Mouse (Mus musculus): ENCODE measurements around the gene Pdcd1.

- TF ChIP-seq USF1 (IDR thresholded peaks at IDR 0.05; ENCODE audit: low read depth) (no peak), POLR2A (IDR thresholded peaks at IDR 0.05; ENCODE audit: insufficient read length, low read depth) (no peak), SRF (IDR thresholded peaks at IDR 0.05; ENCODE audit: control insufficient read depth, insufficient read length, low read depth) (no peak), MAX (IDR thresholded peaks at IDR 0.05; ENCODE audit: low read depth) (no peak), CEBPB (IDR thresholded peaks at IDR 0.05; ENCODE audit: insufficient read depth, poor library complexity, severe bottlenecking) (no peak), MYOD1 (IDR thresholded peaks at IDR 0.05; ENCODE audit: control insufficient read depth in 1 of 3, insufficient read length in 2 of 3, low read depth in 2 of 3) (no peak), MYOG (IDR thresholded peaks at IDR 0.05; ENCODE audit: control insufficient read depth in 1 of 3, insufficient read depth in 1 of 3, insufficient read length in 2 of 3, low read depth in 2 of 3) (no peak), TCF3 (IDR thresholded peaks at IDR 0.05; ENCODE audit: insufficient read length, low read depth) (no peak)
Observed at GRCm38 (mm10) chr1:94081761-94082160, 29.4 kb upstream of the Pdcd1 start.
